Mouse (Mus musculus) G1E-ER4 (cell line): ENCODE results near the gene Mknk2. TPM values are rescaled to one million over a fixed set of nuclear protein-coding genes. Genes with fewer than 3 reads are reported as not detected.

ENCODE experiments used
- GATA1 ChIP-seq: IDR thresholded peaks from one replicate; pipeline ENCODE4 v1.8.0; 2012; ENCODE audit warnings: low read length, inconsistent platforms
- polyA plus RNA-seq: library from polyadenylated mRNA; stranded (reverse); fragments of >175 nt; gene quantifications from 2 replicates; pipeline ENCODE4 v1.2.3, GENCODE M21; 2012

Mknk2 gene
- polyA plus RNA-seq, 1 experiment, result 459 TPM

- no peak for TF ChIP-seq GATA1
Measured at GRCm38 (mm10) chr10:80665981-80666733, 11.8 kb downstream of the Mknk2 start.

GRCm38 (mm10) chr10:80665459-80665858 is 12.5 kb downstream of the Mknk2 start:
- TF ChIP-seq GATA1, result no peak

GRCm38 (mm10) chr10:80665016-80665380 is 12.9 kb downstream of the Mknk2 start:
- TF ChIP-seq GATA1, result no peak

GRCm38 (mm10) chr10:80664197-80665015 is 13.5 kb downstream of the Mknk2 start:
- no peak for TF ChIP-seq GATA1

DNA sequence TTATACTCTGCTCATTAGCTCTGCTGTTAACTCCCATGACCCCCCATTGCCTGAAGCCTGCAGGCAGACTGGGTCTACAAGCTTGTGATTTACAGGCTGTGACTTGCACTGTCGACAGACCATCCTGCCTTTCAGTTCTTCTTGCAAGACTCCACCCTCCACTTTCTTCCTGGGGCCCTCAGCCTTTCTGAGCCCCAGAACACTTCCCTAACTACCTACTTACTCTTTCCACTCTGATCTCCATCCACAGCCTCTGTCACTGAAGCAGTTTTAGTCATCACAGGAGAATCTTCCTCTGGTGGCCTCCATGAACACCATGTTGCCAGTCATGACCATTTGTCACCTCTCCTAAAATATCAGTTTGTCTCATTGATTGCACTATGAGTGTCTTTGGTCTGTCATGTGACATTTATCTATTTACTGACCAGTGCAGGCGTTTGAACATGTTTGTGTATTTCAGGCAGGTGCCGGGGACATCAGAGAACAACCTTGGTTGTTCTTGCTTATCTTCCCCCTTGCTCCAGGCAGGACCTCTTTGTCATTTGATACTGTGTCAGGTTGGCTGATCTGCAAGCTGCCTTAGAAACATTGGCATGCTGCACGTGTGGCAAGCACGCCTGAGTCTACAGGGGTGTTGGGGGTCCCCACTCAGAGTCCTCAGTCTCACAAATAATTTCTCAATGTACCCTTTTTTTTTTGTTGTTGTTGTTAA is 14.3 kb downstream of the Mknk2 start:
- no peak for TF ChIP-seq GATA1

- no peak for TF ChIP-seq GATA1
Measured at GRCm38 (mm10) chr10:80661149-80661548, 16.8 kb downstream of the Mknk2 start.

GRCm38 (mm10) chr10:80659213-80659612 is 18.7 kb downstream of the Mknk2 start:
- no peak for TF ChIP-seq GATA1

DNA sequence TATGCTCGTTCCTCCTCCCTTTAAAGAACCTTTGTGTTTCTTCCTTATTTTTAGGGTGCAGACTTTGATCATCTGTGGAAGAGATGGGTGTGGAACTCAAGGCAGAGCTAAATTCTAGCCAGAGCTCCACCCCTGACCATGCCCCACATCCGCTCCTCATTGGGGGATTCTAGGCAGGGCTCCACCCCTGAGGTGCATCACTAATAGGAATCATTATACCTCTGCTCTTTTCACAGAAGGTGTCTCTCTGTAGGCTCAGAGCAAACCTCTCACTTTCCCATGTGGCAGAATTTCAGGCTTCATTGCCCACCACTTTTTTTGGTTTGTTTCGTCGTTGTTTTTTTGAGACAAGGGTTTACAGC is 19.1 kb downstream of the Mknk2 start:
- TF ChIP-seq GATA1, result no peak

- TF ChIP-seq GATA1, result no peak
Measured at GRCm38 (mm10) chr10:80658194-80658840, 19.6 kb downstream of the Mknk2 start.

DNA sequence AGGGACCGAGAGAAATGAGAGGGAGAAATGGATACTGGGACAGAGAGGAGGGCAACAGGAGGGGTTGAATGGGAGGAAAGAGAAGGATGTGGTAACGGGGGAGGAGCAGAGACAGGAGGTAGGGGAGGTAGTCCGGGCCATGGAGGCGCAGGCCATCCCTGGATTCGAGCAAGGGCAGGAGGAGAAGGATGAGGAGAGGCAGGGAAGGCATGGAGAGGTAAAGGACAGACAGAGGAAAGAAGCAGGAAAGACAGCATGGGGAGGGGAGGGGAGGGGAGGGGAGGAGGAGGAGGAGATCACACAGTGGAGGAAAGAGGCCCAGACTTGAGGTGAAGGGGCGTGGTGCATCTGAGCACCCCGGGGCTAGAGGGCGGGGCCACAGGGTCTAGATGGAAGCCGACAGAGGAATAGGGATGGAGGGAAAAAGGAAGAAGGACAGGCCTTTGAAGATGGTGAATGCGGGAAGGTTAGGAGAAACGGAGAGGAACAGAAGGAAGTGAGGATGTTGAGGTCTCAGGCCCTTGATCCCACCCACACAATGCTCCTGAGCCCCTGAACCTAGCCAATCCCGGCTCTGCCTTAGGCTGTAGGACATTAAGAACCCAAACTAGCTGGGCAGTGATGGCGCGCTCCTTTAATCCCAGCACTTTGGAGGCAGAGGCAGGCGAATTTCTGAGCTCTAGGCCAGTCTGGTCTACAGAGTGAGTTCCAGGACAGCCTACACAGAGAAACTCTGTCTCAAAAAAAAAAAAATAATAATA is 20.9 kb downstream of the Mknk2 start, which contains the start of gene Btbd2:
TSS of gene Btbd2 (minus strand) at position 209 of the 761 bp plus-strand sequence.
- no peak for TF ChIP-seq GATA1

DNA sequence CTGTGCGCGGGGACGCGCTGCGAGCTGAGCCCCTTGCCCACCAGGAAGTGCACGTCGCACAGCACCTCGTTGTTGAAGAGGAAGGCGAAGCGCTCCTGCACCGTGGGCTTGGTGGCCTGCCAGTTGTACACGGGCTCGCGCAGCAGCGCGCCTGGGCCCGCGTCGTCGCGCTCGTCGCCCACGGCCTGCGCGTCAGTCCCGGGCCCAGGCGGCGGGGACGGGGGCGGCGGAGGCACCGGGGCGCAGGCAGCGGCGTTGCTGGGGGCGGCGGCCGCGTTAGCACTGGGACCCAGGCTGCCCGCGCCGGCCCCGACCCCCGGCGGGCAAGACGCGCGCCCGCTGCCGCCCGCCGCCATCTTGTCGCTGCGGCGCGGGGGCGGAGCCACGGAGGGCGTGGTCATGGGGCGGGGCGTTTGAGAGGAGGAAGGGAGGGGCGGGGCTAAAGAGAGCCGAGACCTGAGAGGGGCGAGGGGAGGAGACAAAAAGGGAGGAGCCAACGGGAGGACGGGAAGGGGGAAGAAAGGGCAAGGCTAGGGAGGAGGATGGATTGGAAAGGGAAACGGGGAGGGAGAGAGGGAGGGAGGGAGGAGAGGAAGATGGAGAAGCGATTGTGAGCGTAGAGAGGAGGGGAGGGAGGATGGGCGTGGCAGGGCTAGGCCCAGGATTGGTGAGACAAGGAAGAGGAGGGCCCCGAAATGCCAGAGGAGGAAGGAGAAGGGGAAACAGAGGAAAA is 21.6 kb downstream of the Mknk2 start:
- no peak for TF ChIP-seq GATA1

GRCm38 (mm10) chr10:80655406-80656129 is 22.3 kb downstream of the Mknk2 start:
- TF ChIP-seq GATA1, result no peak

DNA sequence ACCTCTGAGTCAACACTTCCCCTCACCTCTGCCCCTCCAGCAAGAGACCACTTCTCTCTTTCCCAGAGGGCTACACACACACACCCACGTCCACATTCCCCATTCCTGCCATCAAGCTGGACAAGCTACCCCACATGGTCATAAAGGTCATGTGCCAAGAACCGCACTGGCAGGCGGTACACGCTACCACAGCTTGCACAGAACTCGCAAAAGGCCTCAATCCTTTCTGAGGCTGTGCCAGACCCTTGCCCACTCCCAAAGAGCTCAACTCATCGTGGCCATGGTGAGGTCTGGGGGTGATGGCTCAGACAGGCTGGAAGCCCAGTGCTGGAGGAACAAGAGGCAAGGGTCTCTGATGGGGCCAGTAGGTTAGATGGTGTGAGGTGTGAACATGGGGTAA is 23.0 kb downstream of the Mknk2 start:
- no peak for TF ChIP-seq GATA1
